ENCODE assay signal across 17 mouse cellular contexts in the genomic region with DNA sequence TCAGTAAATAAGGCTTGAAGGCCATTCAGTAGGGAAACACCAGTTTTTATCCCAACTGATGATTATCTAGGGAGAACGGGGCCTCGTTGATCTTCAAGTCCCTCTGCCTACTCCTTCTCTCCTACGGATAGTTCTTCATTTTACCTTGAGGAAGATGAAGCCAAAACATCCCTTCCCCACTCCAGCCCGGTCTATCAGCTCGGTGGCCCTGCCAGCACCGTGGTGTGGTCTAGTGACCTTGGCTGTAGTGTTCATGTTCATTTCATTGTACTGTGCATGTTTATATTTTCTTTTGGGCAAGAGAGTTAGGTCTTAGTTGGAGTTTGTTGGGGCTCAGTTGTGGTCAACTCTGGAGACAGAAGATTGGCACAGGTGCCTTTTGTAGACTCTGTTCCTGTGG.
A peak's percentile ranks its signal among the peaks of the same experiment; 100 is the strongest.
DNase-seq lines count a peak whose midpoint lies in the region; TF ChIP-seq lines count a peak whose summit lies in the region.
"Had no signal": no experiment of that assay in that cellular context is flagged by ENCODE, and none has a peak within 500 bp of the region (broad histone marks: within the 10 kb centered on the region; RNA-seq: fewer than 3 reads in every experiment).

No protein-coding gene starts in this region.

- no peak for TF ChIP-seq EP300 in heart, adult 2 months (IDR thresholded peaks at IDR 0.05; ENCODE audit: insufficient read depth, low read depth, low read length)

- no peak for TF ChIP-seq POLR2A in heart, adult 2 months (IDR thresholded peaks at IDR 0.05; ENCODE audit: insufficient read depth, low read depth, low read length)

- H3K4me3 ChIP-seq in heart, adult 2 months: no peak overlapping the region

- intact Hi-C loops in heart, adult 2 months (cut with DNase I): no loop called here

- no peaks in the 10 kb centered on the region for H3K4me1 ChIP-seq in heart, adult 2 months (ENCODE audit: control insufficient read depth, insufficient read depth, low read length)

- H3K79me2 ChIP-seq in heart, adult 2 months (replicated peaks; ENCODE audit: control insufficient read depth, insufficient read depth, low read length): no peaks in the 10 kb centered on the region

- no peak overlapping the region for H3K9ac ChIP-seq in heart, adult 2 months (ENCODE audit: low read depth, low read length)

- 79% methylated on average over 6 of the region's 6 CpGs for WGBS in heart, adult 2 months

- no peaks in the 10 kb centered on the region for H3K36me3 ChIP-seq in heart, adult 2 months (ENCODE audit: control insufficient read depth, insufficient read depth, low read length)
- H3K36me3 ChIP-seq: G1E had no signal

- peak; percentile 36 for DNase-seq in heart, adult 11 months
- DNase-seq in heart, adult 2 months: no peak
- DNase-seq in ovary, adult 18-20 months (ENCODE audit: low spot score): peak; percentile 71
- DNase-seq in ovary, postnatal 14 days (ENCODE audit: low spot score): no peak
- DNase-seq in ovary, postnatal 36 days (ENCODE audit: low spot score): peak; percentile 56
- DNase-seq in ovary, postnatal 10 days (ENCODE audit: low spot score): no peak
- DNase-seq: adrenal gland, adult 2 months; adrenal gland, adult 8-10 months; adrenal gland, postnatal 10 days; adrenal gland, postnatal 14 days; adrenal gland, postnatal 25 days; adrenal gland, postnatal 36 days; B cell, adult 2 months; cerebellum, adult 11 months; cerebellum, adult 11-12 months; cerebellum, adult 18-20 months had no signal

- no peaks in the 10 kb centered on the region for H3K27me3 ChIP-seq in heart, adult 2 months (ENCODE audit: control insufficient read depth, insufficient read depth, low read length)

- no peak for TF ChIP-seq CTCF in heart, adult 2 months (IDR thresholded peaks at IDR 0.05)

- no peak overlapping the region for H3K27ac ChIP-seq in heart, adult 2 months

Comparison
In these comparisons a context has a peak if more than half of its experiments do, and no peak if none do; other contexts are left out.
1. DNase-seq: peak in heart, adult 11 months (single experiment), ovary, adult 18-20 months (single experiment) and ovary, postnatal 36 days (single experiment); none in heart, adult 2 months (0 of 2), ovary, postnatal 14 days (single experiment) and ovary, postnatal 10 days (single experiment).